Mouse (Mus musculus) myocyte (in vitro differentiated cells): ENCODE data around the gene Mybpc3. TPM values are rescaled to one million over a fixed set of nuclear protein-coding genes. Genes with fewer than 3 reads are reported as not detected.
A peak's percentile ranks its signal among the peaks of the same experiment; 100 is the strongest.

ENCODE experiments used
- H3K27me3 ChIP-seq: one replicate; pipeline ENCODE4 v1.6.1; 2011; ENCODE audit not compliant: control insufficient read depth, insufficient read depth, insufficient read length
- H3K36me3 ChIP-seq: one replicate; pipeline ENCODE4 v1.6.1; 2011; ENCODE audit not compliant: control insufficient read depth, insufficient read depth
- H3K4me2 ChIP-seq: one replicate; pipeline ENCODE4 v1.6.1; 2011; ENCODE audit warnings: low read depth, control low read depth
- H3K4me3 ChIP-seq: one replicate; pipeline ENCODE4 v1.5.1; 2011; ENCODE audit warnings: mild to moderate bottlenecking, control low read depth, moderate library complexity
- H3K79me2 ChIP-seq: one replicate; pipeline ENCODE4 v1.6.1; 2011; ENCODE audit not compliant: control insufficient read depth, insufficient read depth
- H3ac ChIP-seq: one replicate; pipeline ENCODE4 v1.6.1; 2011; ENCODE audit not compliant: control insufficient read depth, insufficient read length
- CEBPB ChIP-seq: IDR thresholded peaks from 2 replicates; pipeline ENCODE4 v1.6.1; 2011; ENCODE audit warnings: mild to moderate bottlenecking, moderate library complexity; ENCODE audit not compliant: poor library complexity, insufficient read depth, severe bottlenecking
- E2F4 ChIP-seq: IDR thresholded peaks from one replicate; pipeline ENCODE4 v1.6.1; 2011; ENCODE audit warnings: mild to moderate bottlenecking, control low read depth, moderate library complexity; ENCODE audit not compliant: insufficient read depth
- MAX ChIP-seq: IDR thresholded peaks from one replicate; pipeline ENCODE4 v1.6.1; 2011; ENCODE audit warnings: low read depth, mild to moderate bottlenecking, control low read depth
- MYOD1 ChIP-seq, 3 experiments: IDR thresholded peaks; one replicate each; pipeline ENCODE4 v1.6.1; 2011; ENCODE audit warnings: control low read depth in 2 of 3, low read depth in 2 of 3, mild to moderate bottlenecking in 2 of 3, moderate library complexity in 1 of 3; ENCODE audit not compliant: insufficient read length in 2 of 3, control insufficient read depth in 1 of 3
- MYOG ChIP-seq, 3 experiments: IDR thresholded peaks; one replicate each; pipeline ENCODE4 v1.6.1; 2011; ENCODE audit warnings: control low read depth in 2 of 3, low read depth in 2 of 3, mild to moderate bottlenecking in 2 of 3; ENCODE audit not compliant: insufficient read length in 2 of 3, control insufficient read depth in 1 of 3, insufficient read depth in 1 of 3
- POLR2A ChIP-seq: IDR thresholded peaks from one replicate; pipeline ENCODE4 v1.6.1; 2011; ENCODE audit warnings: low read depth, mild to moderate bottlenecking, control low read depth, moderate library complexity; ENCODE audit not compliant: insufficient read length
- POLR2AphosphoS2 ChIP-seq: IDR thresholded peaks from one replicate; pipeline ENCODE4 v1.6.1; 2011; ENCODE audit warnings: low read depth, control low read depth; ENCODE audit not compliant: insufficient read length
- REST ChIP-seq: IDR thresholded peaks from one replicate; pipeline ENCODE4 v1.6.1; 2011; ENCODE audit warnings: mild to moderate bottlenecking, control low read depth, moderate library complexity; ENCODE audit not compliant: insufficient read depth, insufficient read length
- SRF ChIP-seq: IDR thresholded peaks from one replicate; pipeline ENCODE4 v1.6.1; 2011; ENCODE audit warnings: low read depth; ENCODE audit not compliant: control insufficient read depth, insufficient read length
- TCF12 ChIP-seq: IDR thresholded peaks from one replicate; pipeline ENCODE4 v1.6.1; 2011; ENCODE audit warnings: mild to moderate bottlenecking, control low read depth; ENCODE audit not compliant: poor library complexity, insufficient read depth, severe bottlenecking
- TCF3 ChIP-seq: IDR thresholded peaks from one replicate; pipeline ENCODE4 v1.6.1; 2011; ENCODE audit warnings: low read depth, control low read depth; ENCODE audit not compliant: insufficient read length
- USF1 ChIP-seq: IDR thresholded peaks from one replicate; pipeline ENCODE4 v1.6.1; 2011; ENCODE audit warnings: low read depth, mild to moderate bottlenecking, control low read depth, moderate library complexity
- polyA plus RNA-seq: library from polyadenylated mRNA; unstranded; fragments of >200 nt; fragmentation: generic; extraction: Trizol; gene quantifications from one replicate; pipeline ENCODE4 v1.2.1, GENCODE M21; 2012; ENCODE audit warnings: missing spikeins

The Mybpc3 gene
- polyA plus RNA-seq, 1 experiment = 0.05 TPM

GRCm38 (mm10) chr2:91157002-91157752 lies 39.2 kb downstream of the Mybpc3 start:
- Histone ChIP-seq H3K36me3 (peaks cover 25% of the 10 kb centered on the region), H3K27me3 (no peaks in the 10 kb centered on the region), H3K4me2 (peak overlapping the region; percentile 41), H3K79me2 (no peaks in the 10 kb centered on the region), H3ac (no peak overlapping the region), H3K4me3 (no peak overlapping the region)
- no peak for TF ChIP-seq POLR2AphosphoS2
- no peak for TF ChIP-seq SRF
- no peak for TF ChIP-seq MYOD1 (IDR thresholded peaks at IDR 0.05; ENCODE audit: control insufficient read depth in 1 of 3, insufficient read length in 2 of 3, low read depth in 2 of 3)
- TF ChIP-seq TCF12 = no peak
- no peak for TF ChIP-seq CEBPB
- no peak for TF ChIP-seq E2F4
- TF ChIP-seq MYOG (IDR thresholded peaks at IDR 0.05; ENCODE audit: control insufficient read depth in 1 of 3, insufficient read depth in 1 of 3, insufficient read length in 2 of 3, low read depth in 2 of 3) = no peak
- TF ChIP-seq POLR2A = no peak
- TF ChIP-seq MAX = no peak
- no peak for TF ChIP-seq USF1

- Histone ChIP-seq H3K79me2 (no peaks in the 10 kb centered on the region), H3K4me3 (no peak overlapping the region), H3K36me3 (peaks cover 28% of the 10 kb centered on the region), H3K27me3 (no peaks in the 10 kb centered on the region), H3K4me2 (no peak overlapping the region), H3ac (no peak overlapping the region)
- TF ChIP-seq CEBPB = no peak
Observed at GRCm38 (mm10) chr2:91160591-91160990, 42.6 kb downstream of the Mybpc3 start.

DNA sequence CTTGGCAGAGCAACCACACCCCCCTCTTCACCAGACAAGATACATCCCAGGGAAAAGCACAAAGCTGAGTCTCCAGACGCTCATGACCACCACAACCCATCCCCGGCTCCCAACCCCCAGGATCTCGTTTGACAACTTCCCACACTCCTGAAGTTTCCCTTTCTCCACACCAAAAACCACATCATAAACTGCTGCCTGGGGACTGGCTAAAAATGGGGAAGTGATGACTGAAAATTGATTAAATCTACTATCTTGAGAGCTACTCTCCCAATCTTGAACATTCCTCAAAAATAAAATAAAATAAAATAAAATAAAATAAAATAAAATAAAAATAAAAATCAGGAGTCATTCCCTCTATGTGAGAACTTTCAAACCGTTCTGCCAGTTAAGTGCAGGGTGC lies 45.0 kb downstream of the Mybpc3 start:
- Histone ChIP-seq H3K27me3 (no peaks in the 10 kb centered on the region), H3K4me3 (no peak overlapping the region), H3K79me2 (no peaks in the 10 kb centered on the region), H3ac (no peak overlapping the region), H3K4me2 (no peak overlapping the region), H3K36me3 (peaks cover 30% of the 10 kb centered on the region)
- TF ChIP-seq POLR2AphosphoS2 (no peak), CEBPB (no peak), REST (no peak), E2F4 (no peak), SRF (no peak), TCF3 (no peak)

- TF ChIP-seq SRF = no peak
- no peak for TF ChIP-seq E2F4
- TF ChIP-seq POLR2AphosphoS2 = no peak
- TF ChIP-seq MYOG (IDR thresholded peaks at IDR 0.05; ENCODE audit: control insufficient read depth in 1 of 3, insufficient read depth in 1 of 3, insufficient read length in 2 of 3, low read depth in 2 of 3) = no peak
- no peak for TF ChIP-seq MYOD1 (IDR thresholded peaks at IDR 0.05; ENCODE audit: control insufficient read depth in 1 of 3, insufficient read length in 2 of 3, low read depth in 2 of 3)
- TF ChIP-seq MAX = no peak
- TF ChIP-seq USF1 = no peak
- no peak for TF ChIP-seq CEBPB
- TF ChIP-seq TCF12 = no peak
- TF ChIP-seq POLR2A = no peak
- Histone ChIP-seq H3K4me2 (no peak overlapping the region), H3K36me3 (peaks cover 30% of the 10 kb centered on the region)
Observed at GRCm38 (mm10) chr2:91163532-91163931, 45.6 kb downstream of the Mybpc3 start.

DNA sequence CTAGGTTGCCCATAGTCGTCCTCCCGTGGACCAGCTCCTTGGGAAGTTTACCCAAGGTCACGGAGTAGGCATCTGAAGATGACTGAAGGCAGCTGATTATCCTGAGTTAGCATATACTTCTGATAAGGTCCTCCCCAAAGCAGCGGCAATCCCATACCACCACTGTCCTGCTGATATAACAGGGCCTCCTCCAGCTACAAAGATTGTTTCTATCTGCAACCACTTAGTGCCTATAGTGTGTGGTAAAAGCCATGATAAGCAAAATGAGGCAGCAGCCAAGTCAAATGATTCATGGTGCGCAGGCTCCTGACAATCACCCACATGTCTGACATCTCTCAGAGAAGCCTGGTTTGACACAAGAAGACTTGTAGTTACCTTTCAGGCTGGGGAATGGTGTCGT lies 47.0 kb downstream of the Mybpc3 start:
- H3ac ChIP-seq = no peak overlapping the region
- H3K4me2 ChIP-seq = no peak overlapping the region
- no peaks in the 10 kb centered on the region for H3K27me3 ChIP-seq
- no peak overlapping the region for H3K4me3 ChIP-seq
- TF ChIP-seq POLR2A (no peak), E2F4 (no peak), SRF (no peak), TCF12 (no peak), MAX (no peak), POLR2AphosphoS2 (no peak), MYOG (IDR thresholded peaks at IDR 0.05; ENCODE audit: control insufficient read depth in 1 of 3, insufficient read depth in 1 of 3, insufficient read length in 2 of 3, low read depth in 2 of 3) (no peak), USF1 (no peak), TCF3 (no peak)
- peaks cover 30% of the 10 kb centered on the region for H3K36me3 ChIP-seq
- H3K79me2 ChIP-seq = no peaks in the 10 kb centered on the region

More at GRCm38 (mm10) chr2:91163532-91163931, 45.6 kb downstream of the Mybpc3 start:
- H3K27me3 ChIP-seq = no peaks in the 10 kb centered on the region
- no peaks in the 10 kb centered on the region for H3K79me2 ChIP-seq
- no peak overlapping the region for H3K4me3 ChIP-seq
- no peak overlapping the region for H3ac ChIP-seq
